Mouse (Mus musculus) liver, adult 2 months (tissue): Measurements from ENCODE around the gene Gm28845. TPM values are rescaled to one million over a fixed set of nuclear protein-coding genes. Genes with fewer than 3 reads are reported as not detected.

Experiments used
- DNase-seq: peaks from one replicate; pipeline ENCODE4 v3.0.0-alpha.2; 2011; ENCODE audit warnings: low read depth, low spot score; ENCODE audit errors: extremely low read depth
- H3K27ac ChIP-seq: fragments of 200-500 bp; replicated peaks from 2 replicates; pipeline ENCODE4 v1.5.1; 2012; ENCODE audit warnings: low read depth, mild to moderate bottlenecking, control low read depth, inconsistent platforms, low read length; ENCODE audit not compliant: insufficient read depth
- H3K27me3 ChIP-seq: fragments of 200-500 bp; 2 replicates; pipeline ENCODE4 v1.6.1; 2012; ENCODE audit warnings: mild to moderate bottlenecking, moderate library complexity, low read length, inconsistent platforms; ENCODE audit not compliant: control insufficient read depth, insufficient read depth
- H3K36me3 ChIP-seq: fragments of 200-500 bp; 2 replicates; pipeline ENCODE4 v1.6.1; 2012; ENCODE audit warnings: low read length, inconsistent platforms; ENCODE audit not compliant: control insufficient read depth, insufficient read depth
- H3K4me1 ChIP-seq: fragments of 200-500 bp; 2 replicates; pipeline ENCODE4 v1.6.1; 2011; ENCODE audit warnings: low read length; ENCODE audit not compliant: control insufficient read depth, insufficient read depth
- H3K4me3 ChIP-seq: fragments of 200-500 bp; 2 replicates; pipeline ENCODE4 v1.5.1; 2011; ENCODE audit warnings: low read depth, mild to moderate bottlenecking, control low read depth, low read length, moderate library complexity; ENCODE audit not compliant: insufficient read depth
- H3K79me2 ChIP-seq: fragments of 200-500 bp; 2 replicates; pipeline ENCODE4 v1.6.1; 2012; ENCODE audit warnings: inconsistent platforms, mild to moderate bottlenecking, low read length, moderate library complexity; ENCODE audit not compliant: control insufficient read depth, insufficient read depth
- H3K9ac ChIP-seq: fragments of 200-500 bp; 2 replicates; pipeline ENCODE4 v1.6.1; 2012; ENCODE audit warnings: low read depth, mild to moderate bottlenecking, control low read depth, inconsistent platforms, low read length
- CTCF ChIP-seq: fragments of 200-500 bp; IDR thresholded peaks from 2 replicates; pipeline ENCODE4 v1.5.1; 2011; ENCODE audit warnings: low read depth, low read length, control low read depth
- POLR2A ChIP-seq: fragments of 200-500 bp; IDR thresholded peaks from 2 replicates; pipeline ENCODE4 v1.6.1; 2011; ENCODE audit warnings: low read length, control low read depth; ENCODE audit not compliant: insufficient read depth; ENCODE audit errors: extremely low read depth
- WGBS: fragments of 180-500 bp; shearing (Covaris S2); methylation state at CpG from one replicate; pipeline ENCODE4 v1.1.7; 2018; 5-methylcytosine and 5-hydroxymethylcytosine counted together
- polyA plus RNA-seq: library from polyadenylated mRNA; depleted of rRNA; stranded (reverse); fragments of >200 nt; gene quantifications from 2 replicates; pipeline ENCODE4 v1.2.3, GENCODE M21; 2012
- total RNA-seq: library from RNA; depleted of rRNA; stranded (reverse); fragments of >200 nt; gene quantifications from 2 replicates; pipeline ENCODE4 v1.2.3, GENCODE M21; 2014

Gene Gm28845
- total and polyA plus RNA-seq, 2 experiments: not detected

GRCm38 (mm10) chr1:65147326-65147725, 28.0 kb upstream of the Gm28845 start:
- H3K4me1 ChIP-seq: no peaks in the 10 kb centered on the region
- H3K36me3 ChIP-seq: no peaks in the 10 kb centered on the region
- H3K27me3 ChIP-seq: no peaks in the 10 kb centered on the region
- H3K4me3 ChIP-seq: no peak overlapping the region
- DNase-seq: no peak
- TF ChIP-seq CTCF: no peak
- no peak for TF ChIP-seq POLR2A
- H3K79me2 ChIP-seq: no peaks in the 10 kb centered on the region
- H3K27ac ChIP-seq: no peak overlapping the region
- no peak overlapping the region for H3K9ac ChIP-seq
- 93% methylated on average over 5 of the region's 5 CpGs for WGBS

- 58% methylated on average over 2 of the region's 2 CpGs for WGBS
- Histone ChIP-seq H3K79me2 (no peaks in the 10 kb centered on the region), H3K27me3 (no peaks in the 10 kb centered on the region), H3K27ac (no peak overlapping the region), H3K4me1 (no peaks in the 10 kb centered on the region), H3K4me3 (no peak overlapping the region), H3K36me3 (no peaks in the 10 kb centered on the region), H3K9ac (no peak overlapping the region)
- TF ChIP-seq CTCF (no peak), POLR2A (no peak)
- no peak for DNase-seq
Observed at GRCm38 (mm10) chr1:65146601-65147000, 27.2 kb upstream of the Gm28845 start.

- no peak for DNase-seq
- 95% methylated on average over 2 of the region's 2 CpGs for WGBS
- Histone ChIP-seq H3K9ac (no peak overlapping the region), H3K27ac (no peak overlapping the region), H3K4me3 (no peak overlapping the region), H3K79me2 (no peaks in the 10 kb centered on the region), H3K27me3 (no peaks in the 10 kb centered on the region), H3K4me1 (no peaks in the 10 kb centered on the region), H3K36me3 (no peaks in the 10 kb centered on the region)
- TF ChIP-seq CTCF (no peak), POLR2A (no peak)
Observed at GRCm38 (mm10) chr1:65144783-65145182, 25.4 kb upstream of the Gm28845 start.

- Histone ChIP-seq H3K4me3 (no peak overlapping the region), H3K4me1 (no peaks in the 10 kb centered on the region), H3K79me2 (no peaks in the 10 kb centered on the region), H3K9ac (no peak overlapping the region), H3K36me3 (no peaks in the 10 kb centered on the region), H3K27me3 (no peaks in the 10 kb centered on the region), H3K27ac (no peak overlapping the region)
- no peak for TF ChIP-seq POLR2A
- DNase-seq: no peak
- WGBS: 86% methylated on average over 6 of the region's 6 CpGs
Observed at GRCm38 (mm10) chr1:65137560-65137959, 18.2 kb upstream of the Gm28845 start.

GRCm38 (mm10) chr1:65132833-65133232, 13.5 kb upstream of the Gm28845 start:
- H3K27ac ChIP-seq: no peak overlapping the region
- WGBS: 92% methylated on average over 1 of the region's 1 CpGs

GRCm38 (mm10) chr1:65131671-65132070, 12.3 kb upstream of the Gm28845 start:
- Histone ChIP-seq H3K4me3 (no peak overlapping the region), H3K27me3 (no peaks in the 10 kb centered on the region), H3K79me2 (no peaks in the 10 kb centered on the region), H3K27ac (no peak overlapping the region), H3K4me1 (no peaks in the 10 kb centered on the region), H3K9ac (no peak overlapping the region), H3K36me3 (no peaks in the 10 kb centered on the region)
- DNase-seq: no peak
- no peak for TF ChIP-seq CTCF
- TF ChIP-seq POLR2A: no peak
- WGBS: 93% methylated on average over 1 of the region's 1 CpGs

More at GRCm38 (mm10) chr1:65132833-65133232, 13.5 kb upstream of the Gm28845 start:
- H3K4me1 ChIP-seq: no peaks in the 10 kb centered on the region
- no peaks in the 10 kb centered on the region for H3K79me2 ChIP-seq
- H3K4me3 ChIP-seq: no peak overlapping the region
- H3K36me3 ChIP-seq: no peaks in the 10 kb centered on the region
- no peak for DNase-seq
- TF ChIP-seq CTCF (no peak), POLR2A (no peak)
- no peaks in the 10 kb centered on the region for H3K27me3 ChIP-seq
- no peak overlapping the region for H3K9ac ChIP-seq

- no peak overlapping the region for H3K9ac ChIP-seq
- H3K36me3 ChIP-seq: no peaks in the 10 kb centered on the region
- no peaks in the 10 kb centered on the region for H3K27me3 ChIP-seq
- H3K4me1 ChIP-seq: no peaks in the 10 kb centered on the region
- TF ChIP-seq CTCF (no peak), POLR2A (no peak)
- H3K79me2 ChIP-seq: no peaks in the 10 kb centered on the region
- no peak overlapping the region for H3K27ac ChIP-seq
- DNase-seq: no peak
- WGBS: 78% methylated on average over 3 of the region's 3 CpGs
- H3K4me3 ChIP-seq: no peak overlapping the region
Observed at GRCm38 (mm10) chr1:65130226-65130625, 10.9 kb upstream of the Gm28845 start.
